Mouse (Mus musculus) stomach, embryonic 15.5 days (tissue): ENCODE measurements at regions not wholly inside any gene's neighbourhood (a gene's known extent, or its start where the extent isn't known, plus 50 kb on each side); places are given as distances from the start of the nearest gene placed in this dataset.

Experiments
- ATAC-seq: fragments of 200-750 bp; cut with Nextera tagmentation; 2 replicates; pipeline ENCODE4 v1.8.0; 2017; ENCODE audit warnings: low read depth, moderate number of reproducible peaks, moderate TSS enrichment; ENCODE audit not compliant: insufficient read depth, low FRiP score
- H3K27ac ChIP-seq: fragments of 300-500 bp; sonication (generic); 2 replicates; pipeline ENCODE4 v1.5.1; 2015; ENCODE audit warnings: mild to moderate bottlenecking, inconsistent platforms
- H3K27me3 ChIP-seq: fragments of 300-500 bp; sonication (generic); replicated peaks from 2 replicates; pipeline ENCODE4 v1.6.1; 2015; ENCODE audit warnings: inconsistent platforms
- H3K36me3 ChIP-seq: fragments of 300-500 bp; sonication (generic); 2 replicates; pipeline ENCODE4 v1.6.1; 2015; ENCODE audit warnings: inconsistent platforms
- H3K4me1 ChIP-seq: fragments of 300-500 bp; sonication (generic); 2 replicates; pipeline ENCODE4 v1.6.1; 2015; ENCODE audit warnings: inconsistent platforms
- H3K4me2 ChIP-seq: fragments of 300-500 bp; sonication (generic); 2 replicates; pipeline ENCODE4 v1.6.1; 2015; ENCODE audit warnings: mild to moderate bottlenecking, inconsistent platforms
- H3K4me3 ChIP-seq: fragments of 300-500 bp; sonication (generic); replicated peaks from 2 replicates; pipeline ENCODE4 v1.5.1; 2015; ENCODE audit warnings: inconsistent platforms
- H3K9ac ChIP-seq: fragments of 300-500 bp; sonication (generic); 2 replicates; pipeline ENCODE4 v1.6.1; 2015; ENCODE audit warnings: inconsistent platforms
- H3K9me3 ChIP-seq: fragments of 300-500 bp; sonication (generic); 2 replicates; pipeline ENCODE4 v1.6.1; 2016; ENCODE audit warnings: inconsistent platforms
- WGBS: fragments of 180-500 bp; shearing (Covaris S2); methylation state at CpG from one replicate; pipeline ENCODE4 v1.1.7; 2015; 5-methylcytosine and 5-hydroxymethylcytosine counted together

GRCm38 (mm10) chr16:5572780-5573179, 312.4 kb upstream of the Rbfox1 start:
- H3K4me3 ChIP-seq: no peak overlapping the region
- H3K27me3 ChIP-seq: no peaks in the 10 kb centered on the region
- no peak for ATAC-seq
- H3K4me1 ChIP-seq: peaks cover 20% of the 10 kb centered on the region
- H3K9ac ChIP-seq: no peak overlapping the region
- no peak overlapping the region for H3K4me2 ChIP-seq
- no peaks in the 10 kb centered on the region for H3K36me3 ChIP-seq
- no peak overlapping the region for H3K27ac ChIP-seq
- H3K9me3 ChIP-seq: no peaks in the 10 kb centered on the region

DNA sequence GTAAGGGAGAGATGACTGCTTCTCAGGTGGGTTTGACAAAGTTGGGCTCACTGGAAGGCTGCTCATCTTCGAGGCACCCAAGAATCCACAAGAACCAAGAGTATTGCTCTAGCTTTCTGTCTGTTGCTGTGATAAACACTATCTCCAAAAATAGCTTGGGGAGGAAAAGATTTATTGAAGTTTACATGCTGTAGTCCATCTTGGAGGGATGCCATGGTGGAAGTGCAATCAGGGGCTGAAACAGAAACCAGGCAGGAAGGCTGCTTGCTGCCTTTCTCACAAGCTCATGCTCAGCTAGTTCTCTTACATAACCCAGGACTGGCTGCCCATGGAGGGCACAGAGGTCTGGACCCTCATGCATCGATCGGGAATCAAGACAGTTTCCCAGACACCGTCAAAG, 314.5 kb upstream of the Rbfox1 start:
- H3K9ac ChIP-seq: no peak overlapping the region
- H3K9me3 ChIP-seq: no peaks in the 10 kb centered on the region
- H3K4me1 ChIP-seq: peaks cover 20% of the 10 kb centered on the region
- ATAC-seq: no peak; the same call in 1 of the 2 replicates
- H3K4me2 ChIP-seq: no peak overlapping the region
- no peak overlapping the region for H3K4me3 ChIP-seq
- 61% methylated on average over 4 of the region's 4 CpGs for WGBS
- no peaks in the 10 kb centered on the region for H3K27me3 ChIP-seq
- H3K36me3 ChIP-seq: no peaks in the 10 kb centered on the region
- H3K27ac ChIP-seq: peak overlapping the region; percentile 19; the same call in 1 of the 2 replicates

DNA sequence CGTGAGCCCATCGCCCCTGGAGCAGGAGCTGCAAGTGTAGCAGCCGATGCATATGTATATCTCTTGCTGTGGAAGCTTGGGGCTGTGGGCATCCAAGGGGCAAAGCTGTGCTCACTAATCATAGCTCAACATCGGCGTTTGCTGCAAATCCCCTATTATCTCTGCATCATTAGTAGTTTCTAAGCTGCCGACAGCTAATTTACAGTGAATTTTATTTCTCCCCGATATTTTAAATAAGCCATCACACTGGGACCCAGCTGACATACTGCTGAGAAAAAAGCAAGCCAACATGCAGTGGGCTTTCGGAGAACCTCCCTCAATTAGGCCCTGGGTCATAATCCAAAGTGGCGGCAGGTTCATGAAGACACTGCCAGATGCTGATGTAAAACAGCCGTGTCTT, 313.3 kb upstream of the Eef2kmt start:
- no peak overlapping the region for H3K9ac ChIP-seq
- peaks cover 20% of the 10 kb centered on the region for H3K4me1 ChIP-seq
- no peak for ATAC-seq
- no peak overlapping the region for H3K27ac ChIP-seq
- H3K27me3 ChIP-seq: no peaks in the 10 kb centered on the region
- H3K4me3 ChIP-seq: no peak overlapping the region
- no peak overlapping the region for H3K4me2 ChIP-seq
- no peaks in the 10 kb centered on the region for H3K36me3 ChIP-seq
- 55% methylated on average over 10 of the region's 10 CpGs for WGBS
- H3K9me3 ChIP-seq: no peaks in the 10 kb centered on the region

- Histone ChIP-seq H3K27ac (no peak overlapping the region), H3K9me3 (no peaks in the 10 kb centered on the region), H3K27me3 (no peaks in the 10 kb centered on the region), H3K4me3 (no peak overlapping the region), H3K4me2 (no peak overlapping the region), H3K36me3 (no peaks in the 10 kb centered on the region), H3K4me1 (no peaks in the 10 kb centered on the region), H3K9ac (no peak overlapping the region)
- 70% methylated on average over 6 of the region's 6 CpGs for WGBS
- no peak for ATAC-seq
These were observed 293.2 kb upstream of the Eef2kmt start for GRCm38 (mm10) chr16:5549026-5549425.

GRCm38 (mm10) chr16:5548602-5549001, 292.8 kb upstream of the Eef2kmt start:
- H3K4me3 ChIP-seq: no peak overlapping the region
- no peak overlapping the region for H3K27ac ChIP-seq
- WGBS: 68% methylated on average over 3 of the region's 3 CpGs
- H3K4me1 ChIP-seq: no peaks in the 10 kb centered on the region
- no peak overlapping the region for H3K9ac ChIP-seq
- H3K36me3 ChIP-seq: no peaks in the 10 kb centered on the region
- H3K9me3 ChIP-seq: no peaks in the 10 kb centered on the region
- H3K4me2 ChIP-seq: no peak overlapping the region
- ATAC-seq: no peak
- no peaks in the 10 kb centered on the region for H3K27me3 ChIP-seq

- no peaks in the 10 kb centered on the region for H3K9me3 ChIP-seq
- no peak for ATAC-seq
- H3K4me1 ChIP-seq: no peaks in the 10 kb centered on the region
- WGBS: 39% methylated on average over 4 of the region's 4 CpGs
- no peak overlapping the region for H3K27ac ChIP-seq
- H3K4me2 ChIP-seq: no peak overlapping the region
- H3K4me3 ChIP-seq: no peak overlapping the region
- no peaks in the 10 kb centered on the region for H3K27me3 ChIP-seq
- no peaks in the 10 kb centered on the region for H3K36me3 ChIP-seq
- H3K9ac ChIP-seq: no peak overlapping the region
These were observed 291.0 kb upstream of the Eef2kmt start for GRCm38 (mm10) chr16:5546808-5547207.

DNA sequence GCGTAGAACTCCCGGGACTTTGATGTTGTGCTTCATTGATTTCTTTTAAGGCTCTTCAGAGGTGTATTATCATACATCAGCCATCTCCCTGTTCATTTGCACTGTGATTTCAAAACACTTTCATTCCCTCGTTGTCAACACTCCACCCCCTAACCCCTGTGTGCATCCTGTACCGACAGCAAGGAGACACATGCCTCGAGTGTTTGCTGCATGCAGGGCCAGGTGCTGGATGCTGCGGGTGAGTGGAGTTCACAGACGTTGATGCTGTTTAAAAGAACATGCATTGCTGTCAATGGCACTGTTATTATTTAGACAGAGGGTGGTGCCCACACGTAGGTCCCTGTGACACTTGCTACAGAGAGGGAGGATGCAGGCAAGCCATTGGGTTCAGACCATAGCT, 290.0 kb upstream of the Eef2kmt start:
- ATAC-seq: no peak
- H3K27me3 ChIP-seq: no peaks in the 10 kb centered on the region
- no peak overlapping the region for H3K4me3 ChIP-seq
- no peaks in the 10 kb centered on the region for H3K4me1 ChIP-seq
- H3K4me2 ChIP-seq: no peak overlapping the region
- H3K27ac ChIP-seq: no peak overlapping the region
- H3K9me3 ChIP-seq: no peaks in the 10 kb centered on the region
- WGBS: 56% methylated on average over 8 of the region's 8 CpGs
- no peak overlapping the region for H3K9ac ChIP-seq
- no peaks in the 10 kb centered on the region for H3K36me3 ChIP-seq

DNA sequence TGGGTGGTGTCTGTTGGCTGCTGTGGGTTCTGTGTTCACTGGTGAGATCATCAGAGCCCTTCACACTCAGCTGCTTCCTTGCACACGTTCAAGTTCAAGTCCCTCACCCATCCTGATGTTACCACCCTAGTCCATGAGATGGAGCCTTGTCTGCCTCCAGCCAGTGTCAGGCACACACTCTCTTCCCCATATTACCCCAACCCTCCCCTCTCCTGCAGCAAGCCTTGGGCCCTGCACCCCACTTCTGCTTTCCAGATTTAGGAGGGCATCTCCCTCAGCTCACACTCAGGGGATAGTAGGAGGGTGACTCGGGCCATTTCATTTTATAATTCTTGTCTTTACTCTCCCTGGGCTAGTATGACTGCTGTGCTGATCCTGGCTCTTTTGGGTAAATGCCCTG, 288.7 kb upstream of the Eef2kmt start:
- Histone ChIP-seq H3K36me3 (no peaks in the 10 kb centered on the region), H3K27me3 (no peaks in the 10 kb centered on the region), H3K27ac (no peak overlapping the region), H3K4me1 (no peaks in the 10 kb centered on the region), H3K4me3 (no peak overlapping the region), H3K4me2 (no peak overlapping the region), H3K9me3 (no peaks in the 10 kb centered on the region), H3K9ac (no peak overlapping the region)
- ATAC-seq: no peak
- WGBS: 65% methylated on average over 2 of the region's 2 CpGs

DNA sequence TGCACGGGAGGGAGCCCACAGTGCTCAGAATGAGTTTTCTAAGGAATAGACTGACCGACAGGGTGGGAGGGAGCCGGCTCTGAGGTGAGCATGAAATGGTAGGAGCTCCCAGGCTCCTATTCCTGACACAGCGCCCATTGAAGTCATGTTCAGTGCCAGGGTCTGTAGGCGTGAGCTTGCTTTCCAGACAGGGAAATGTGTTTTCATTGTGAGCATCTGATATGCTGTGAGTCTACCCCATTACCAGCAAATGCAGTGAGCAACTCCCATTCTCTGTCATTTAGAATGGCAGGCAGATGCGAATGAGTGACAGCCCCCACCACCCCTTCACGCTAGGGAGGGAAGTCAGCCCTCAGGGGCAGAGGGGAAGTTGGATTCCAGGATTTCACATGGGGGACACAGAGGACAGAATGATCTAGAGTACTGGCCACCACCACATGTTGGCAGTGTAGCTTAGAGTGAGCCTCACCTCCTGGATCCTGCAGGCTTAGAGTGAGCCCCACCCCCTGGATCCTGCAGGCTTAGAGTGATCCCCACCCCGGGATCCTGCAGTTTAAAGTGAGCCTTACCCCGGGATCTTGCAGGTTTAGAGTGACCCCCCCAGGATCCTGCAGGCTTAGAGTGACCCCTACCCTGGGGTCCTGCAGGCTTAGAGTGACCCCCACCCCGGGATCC, 283.2 kb upstream of the Eef2kmt start:
- Histone ChIP-seq H3K4me1 (no peaks in the 10 kb centered on the region), H3K9ac (no peak overlapping the region), H3K4me3 (no peak overlapping the region), H3K9me3 (no peaks in the 10 kb centered on the region), H3K27ac (no peak overlapping the region), H3K36me3 (no peaks in the 10 kb centered on the region), H3K4me2 (no peak overlapping the region), H3K27me3 (no peaks in the 10 kb centered on the region)
- 52% methylated on average over 10 of the region's 10 CpGs for WGBS
- ATAC-seq: no peak

GRCm38 (mm10) chr16:5537286-5538204, 281.8 kb upstream of the Eef2kmt start:
- H3K36me3 ChIP-seq: no peaks in the 10 kb centered on the region
- WGBS: 43% methylated on average over 11 of the region's 11 CpGs
- H3K27ac ChIP-seq: no peak overlapping the region
- no peaks in the 10 kb centered on the region for H3K4me1 ChIP-seq
- no peak overlapping the region for H3K4me3 ChIP-seq
- no peak overlapping the region for H3K4me2 ChIP-seq
- no peak overlapping the region for H3K9ac ChIP-seq
- no peak for ATAC-seq
- H3K27me3 ChIP-seq: no peaks in the 10 kb centered on the region
- no peaks in the 10 kb centered on the region for H3K9me3 ChIP-seq

DNA sequence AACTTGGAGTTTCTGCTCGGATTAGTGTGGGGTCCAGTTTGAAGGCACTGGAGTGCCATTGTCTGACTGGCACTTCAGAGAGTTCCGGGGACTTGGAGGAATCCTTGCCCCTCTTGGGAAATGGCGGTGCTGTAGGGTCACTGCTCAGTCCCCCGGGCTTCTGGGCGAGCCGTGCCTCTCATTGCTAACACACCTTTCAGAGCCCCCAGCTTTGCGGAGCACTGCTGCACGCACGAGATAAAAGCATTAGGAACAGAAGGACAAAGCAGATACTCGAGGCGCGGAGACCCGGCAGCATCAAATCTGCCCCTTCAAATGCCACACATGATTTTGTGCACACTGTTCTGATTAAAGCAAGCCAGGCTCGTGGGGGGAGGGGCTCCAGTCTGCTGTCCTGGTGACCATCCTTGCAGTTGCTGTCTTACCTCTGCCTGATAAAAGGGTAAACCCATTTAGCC, 280.8 kb upstream of the Eef2kmt start:
- H3K27ac ChIP-seq: no peak overlapping the region
- no peak overlapping the region for H3K4me2 ChIP-seq
- H3K9me3 ChIP-seq: no peaks in the 10 kb centered on the region
- no peak overlapping the region for H3K9ac ChIP-seq
- H3K4me1 ChIP-seq: no peaks in the 10 kb centered on the region
- no peak overlapping the region for H3K4me3 ChIP-seq
- H3K36me3 ChIP-seq: no peaks in the 10 kb centered on the region
- WGBS: 19% methylated on average over 14 of the region's 14 CpGs
- ATAC-seq: no peak
- no peaks in the 10 kb centered on the region for H3K27me3 ChIP-seq

GRCm38 (mm10) chr16:5535414-5535813, 279.6 kb upstream of the Eef2kmt start:
- Histone ChIP-seq H3K9ac (no peak overlapping the region), H3K4me3 (no peak overlapping the region), H3K27ac (no peak overlapping the region), H3K4me2 (peak overlapping the region; percentile 19; the same call in 1 of the 2 replicates), H3K4me1 (no peaks in the 10 kb centered on the region), H3K27me3 (no peaks in the 10 kb centered on the region), H3K36me3 (no peaks in the 10 kb centered on the region), H3K9me3 (no peaks in the 10 kb centered on the region)
- ATAC-seq: peak; percentile 54; the same call in 1 of the 2 replicates
- 37% methylated on average over 8 of the region's 8 CpGs for WGBS
